Mouse (Mus musculus) embryo, embryonic 10 days (tissue): ENCODE measurements at regions not wholly inside any gene's neighbourhood (a gene's known extent, or its start where the extent isn't known, plus 50 kb on each side); places are given as distances from the start of the nearest gene placed in this dataset.
A peak's percentile ranks its signal among the peaks of the same experiment; 100 is the strongest.

Source experiments
- DNase-seq: peaks from one replicate; pipeline ENCODE4 v3.0.0-alpha.2; 2015; ENCODE audit warnings: low spot score

DNA sequence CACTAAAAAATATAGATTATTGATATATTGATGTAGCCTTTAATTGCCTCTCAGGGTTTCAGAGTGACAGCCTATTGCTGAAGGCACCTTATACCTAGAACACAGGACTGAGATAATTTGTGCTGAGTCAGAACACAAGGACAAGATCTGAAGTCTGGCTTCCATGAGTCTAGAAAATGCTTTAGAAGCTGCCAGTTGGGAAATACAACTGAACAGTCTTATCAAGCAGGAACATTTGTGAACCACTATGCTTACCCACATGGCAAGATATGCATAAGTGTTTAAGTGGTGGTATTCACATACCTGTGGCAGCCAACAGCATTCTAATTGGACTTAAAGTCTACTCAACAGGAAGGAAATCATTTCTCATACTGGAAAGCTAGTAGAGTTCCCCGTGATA, 202.1 kb upstream of the Tpm3-rs7 start:
- DNase-seq, result no peak

DNA sequence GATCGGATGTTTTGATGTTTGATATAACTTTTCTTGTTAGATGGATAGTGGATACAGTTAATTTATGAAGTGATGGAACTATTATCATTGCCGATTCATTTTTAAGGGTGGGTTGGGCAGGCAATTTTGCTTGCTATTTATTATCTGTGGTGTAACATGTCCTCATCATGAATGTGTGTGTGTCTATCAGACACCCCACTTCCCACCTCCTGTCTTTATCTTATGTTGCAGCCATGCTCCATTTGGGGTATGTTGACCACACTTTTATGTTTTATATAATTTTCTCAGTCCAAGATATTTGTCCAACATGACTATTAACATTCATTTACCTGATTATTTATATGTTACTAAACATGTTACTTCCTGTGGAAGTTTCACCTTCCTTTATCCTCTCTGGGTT, 175.6 kb upstream of the Tpm3-rs7 start:
- DNase-seq, result no peak

DNA sequence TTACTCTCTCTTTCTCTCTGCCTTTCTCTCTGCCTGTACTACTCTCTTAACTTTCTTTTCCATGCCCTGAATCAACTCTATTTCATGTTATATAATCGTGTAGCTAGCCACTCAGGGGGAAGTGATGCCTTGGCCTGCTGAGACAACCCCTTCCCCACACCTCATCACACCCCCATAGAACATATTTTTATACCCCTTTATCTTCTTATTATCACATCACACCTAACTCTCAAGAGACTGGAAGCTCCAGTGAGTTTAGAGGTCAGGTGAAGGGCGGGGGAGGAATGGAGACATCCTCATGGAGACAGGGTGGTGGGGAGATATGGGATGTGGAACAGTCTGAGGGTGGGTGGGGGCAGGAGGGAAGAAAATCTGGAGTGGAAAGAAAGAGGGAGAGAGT, 145.8 kb upstream of the Tpm3-rs7 start:
- no peak for DNase-seq

DNA sequence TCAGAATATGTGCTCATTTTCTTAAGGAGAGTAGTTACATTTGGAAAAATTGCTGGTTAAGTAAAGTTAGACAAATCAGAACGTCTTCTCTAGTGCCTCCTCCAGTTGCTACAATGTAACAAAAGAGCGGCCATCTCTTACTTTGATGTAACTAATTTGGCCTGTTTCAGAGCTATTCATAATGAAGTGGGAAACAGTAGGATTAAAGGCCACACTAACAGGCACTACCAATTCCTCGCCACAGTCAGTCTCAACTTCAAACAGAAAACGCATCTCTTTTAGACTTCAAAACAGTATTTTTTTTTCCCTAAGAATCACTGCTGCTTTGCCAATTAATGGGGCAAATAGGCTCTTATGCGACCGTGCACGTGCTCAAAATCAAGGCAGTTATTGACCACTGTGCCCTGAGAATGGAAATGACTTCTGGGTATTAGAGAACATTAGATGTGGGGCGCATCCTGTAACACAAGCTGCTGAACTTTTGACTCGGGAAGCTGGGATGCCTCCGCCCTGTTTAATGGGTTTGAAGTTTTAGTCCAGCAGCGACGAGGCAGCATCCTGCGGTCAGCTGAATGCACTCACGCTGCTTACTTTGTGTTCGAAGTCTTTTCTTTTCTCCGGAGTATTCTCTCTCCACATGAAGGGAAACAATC, 131.9 kb upstream of the Tpm3-rs7 start:
- peak; percentile 73 for DNase-seq

DNA sequence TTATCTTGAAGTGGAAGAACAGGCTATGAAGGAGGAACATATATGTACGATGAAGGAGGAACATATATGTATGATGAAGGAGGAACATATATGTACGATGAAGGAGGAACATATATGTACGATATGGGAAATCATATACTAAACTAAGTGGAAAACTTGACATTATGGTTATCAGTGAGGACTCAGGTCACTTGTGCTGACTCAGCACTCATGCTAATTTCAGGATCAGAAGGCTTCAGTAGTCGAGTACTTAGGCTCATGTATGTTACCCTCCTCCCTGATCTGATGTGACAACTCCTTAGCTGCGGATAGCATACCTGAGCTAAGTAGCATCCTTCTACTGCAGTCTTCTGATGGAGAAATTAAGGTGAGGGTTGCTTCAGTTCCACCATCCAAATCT, 102.4 kb upstream of the Tpm3-rs7 start:
- no peak for DNase-seq
